Mouse (Mus musculus) right cerebral cortex, postnatal 10 days (tissue): ENCODE results near the gene Ppfia3.
A peak's percentile ranks its signal among the peaks of the same experiment; 100 is the strongest.
"Not testable (repeated sequence)": the region's sequence is repeated elsewhere in the genome, so short reads cannot be mapped to it uniquely, and the experiment has no call there.

Experiments used
- DNase-seq, 2 experiments: peaks; one replicate each; pipeline ENCODE4 v3.0.0; 2021; ENCODE audit warnings: low spot score in 2 of 2

The Ppfia3 gene

DNA sequence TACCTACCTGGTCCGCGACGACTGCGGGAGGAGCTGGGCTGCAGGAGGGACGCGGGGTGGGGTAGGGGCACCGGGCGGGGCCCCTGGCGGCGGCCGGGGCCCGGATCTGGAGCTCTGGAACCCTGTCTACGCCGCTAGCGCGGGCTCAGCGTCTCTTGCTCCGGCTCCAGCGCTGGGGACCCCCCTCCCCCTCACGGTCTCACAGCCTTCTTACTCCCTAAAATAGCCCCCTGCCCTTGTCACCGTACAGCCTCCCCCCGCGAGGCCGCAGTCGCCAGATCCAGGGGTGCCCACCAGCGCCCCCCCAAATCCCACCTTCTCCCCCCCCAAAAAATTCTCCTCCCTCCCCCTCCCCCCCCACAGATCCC lies at the start of gene Ppfia3:
Gene Ppfia3, minus strand, starts transcription at position 368 of the 368 bp plus-strand sequence.
- DNase-seq = no peak

DNA sequence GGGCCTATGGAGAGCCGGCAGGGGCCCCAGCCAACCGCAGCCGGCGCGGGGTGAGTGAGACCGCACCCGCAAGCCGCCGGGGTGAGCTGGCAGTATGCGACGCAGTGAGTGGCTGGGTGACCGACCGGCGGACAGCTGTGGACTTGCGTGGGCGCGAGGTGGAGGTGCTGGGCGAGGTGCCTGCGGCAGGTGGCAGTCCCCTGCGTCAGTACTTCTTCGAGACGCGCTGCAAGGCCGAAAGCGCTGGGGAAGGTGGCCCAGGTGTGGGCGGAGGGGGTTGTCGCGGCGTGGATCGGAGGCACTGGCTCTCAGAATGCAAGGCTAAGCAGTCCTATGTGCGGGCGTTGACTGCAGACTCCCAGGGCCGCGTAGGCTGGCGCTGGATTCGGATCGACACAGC lies 48.8 kb upstream of the Ppfia3 start:
- DNase-seq = peak in 1 of 2 experiments; percentile 36

DNA sequence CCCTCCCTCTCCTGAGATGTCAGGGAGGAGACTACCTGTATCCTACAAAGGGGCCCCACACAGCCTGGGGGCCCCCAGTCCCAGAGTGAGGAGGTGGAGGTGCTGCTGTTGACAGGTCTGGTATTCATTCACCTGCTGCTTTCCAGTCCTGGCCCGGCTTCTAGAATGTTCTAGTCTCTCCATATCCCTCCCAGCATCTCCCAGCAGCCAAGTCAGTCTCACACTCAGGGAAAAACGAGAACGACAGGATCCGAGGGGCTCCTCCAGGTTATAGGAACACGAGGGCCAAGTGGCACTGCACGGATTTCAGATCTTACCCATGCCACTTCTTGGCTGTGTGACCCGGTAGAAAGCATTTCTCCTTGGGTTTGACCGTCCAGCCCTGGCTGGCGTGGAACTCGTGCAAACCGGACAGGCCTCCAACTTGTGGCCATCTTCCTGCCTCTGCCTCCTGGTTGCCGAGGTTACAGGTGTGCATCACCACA lies 48.0 kb upstream of the Ppfia3 start:
- no peak for DNase-seq

DNA sequence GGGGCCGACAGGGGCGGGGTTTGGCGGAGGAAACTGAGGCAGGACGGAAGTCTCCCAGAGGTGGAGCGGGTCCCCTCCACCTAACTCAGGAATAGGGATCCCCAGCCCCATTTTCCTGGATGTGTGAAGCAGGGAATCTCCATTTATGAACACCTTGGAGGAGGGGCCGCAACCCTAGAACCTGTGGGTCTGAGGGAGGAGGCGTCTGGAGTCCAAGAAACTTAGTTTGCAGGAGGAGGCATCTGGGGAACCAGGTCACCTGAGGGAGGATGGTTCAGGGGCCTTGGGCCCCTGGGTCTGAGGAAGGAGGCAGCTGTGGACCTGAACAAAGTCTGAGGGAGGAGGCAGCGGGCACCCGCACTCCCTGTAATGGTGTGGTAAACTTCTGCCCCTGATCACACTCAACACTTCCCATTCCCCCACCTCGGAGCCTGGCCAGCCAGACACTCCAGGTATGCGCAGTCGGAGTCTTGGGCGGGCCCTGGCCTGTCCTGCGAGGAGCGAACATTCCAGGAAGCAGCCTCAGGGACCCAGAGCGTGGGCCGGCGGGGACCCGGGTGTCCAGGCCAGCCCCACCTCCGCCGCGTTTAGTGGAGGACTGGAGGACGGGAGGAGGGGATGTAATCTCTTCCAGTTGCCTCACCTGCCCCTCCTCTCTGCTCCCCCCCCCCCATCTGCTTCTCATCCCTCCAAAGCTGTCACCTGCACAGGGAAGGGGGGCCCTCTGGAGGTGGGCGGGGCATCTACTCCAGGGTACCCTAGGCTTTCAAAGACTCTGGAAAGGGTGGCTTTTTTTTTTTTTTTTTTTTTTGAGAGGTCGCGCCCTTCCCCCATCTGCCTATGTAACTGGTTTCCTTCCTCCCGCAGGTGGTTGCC lies 47.3 kb upstream of the Ppfia3 start:
- no peak for DNase-seq

DNA sequence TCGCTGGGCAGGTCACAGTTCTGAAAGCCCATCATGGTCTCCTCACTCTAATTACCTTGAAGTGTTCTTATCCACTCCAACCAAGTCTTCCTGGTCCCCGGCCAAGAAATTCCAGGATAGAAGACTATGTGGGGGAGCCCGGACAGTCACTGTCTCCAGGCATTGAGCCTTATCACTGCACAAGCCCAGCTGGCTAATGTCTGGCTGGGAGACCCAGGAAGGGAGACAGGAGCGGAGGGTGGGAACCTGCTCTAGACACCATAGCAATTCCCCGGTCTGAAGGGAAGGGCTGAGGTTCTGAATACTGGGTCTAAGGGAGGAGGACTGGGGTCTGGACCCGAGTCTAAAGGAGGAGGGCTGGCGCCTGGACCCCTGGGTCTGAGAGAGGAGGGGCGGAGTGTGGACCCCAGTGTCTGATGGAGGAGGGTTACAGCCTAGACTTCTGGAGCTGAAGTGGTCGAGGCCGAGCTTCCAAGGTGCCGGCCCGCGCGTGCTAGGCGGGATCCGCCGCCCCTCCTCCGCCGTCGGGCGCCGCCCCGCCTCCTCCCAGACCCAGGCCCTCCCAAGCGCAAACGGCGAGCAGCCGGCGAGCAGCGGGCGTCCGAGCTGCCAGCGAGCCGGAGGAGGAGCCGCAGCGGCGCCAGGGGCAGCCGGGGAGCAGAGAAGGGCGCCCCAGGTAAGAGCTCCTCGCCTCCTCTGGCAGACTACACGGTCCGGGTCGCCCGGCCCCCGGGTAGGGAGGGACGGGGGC lies 46.5 kb upstream of the Ppfia3 start, which contains the start of gene Ntf5:
Gene Ntf5, plus strand, starts transcription at position 583 of the 751 bp plus-strand sequence.
- no peak for DNase-seq

DNA sequence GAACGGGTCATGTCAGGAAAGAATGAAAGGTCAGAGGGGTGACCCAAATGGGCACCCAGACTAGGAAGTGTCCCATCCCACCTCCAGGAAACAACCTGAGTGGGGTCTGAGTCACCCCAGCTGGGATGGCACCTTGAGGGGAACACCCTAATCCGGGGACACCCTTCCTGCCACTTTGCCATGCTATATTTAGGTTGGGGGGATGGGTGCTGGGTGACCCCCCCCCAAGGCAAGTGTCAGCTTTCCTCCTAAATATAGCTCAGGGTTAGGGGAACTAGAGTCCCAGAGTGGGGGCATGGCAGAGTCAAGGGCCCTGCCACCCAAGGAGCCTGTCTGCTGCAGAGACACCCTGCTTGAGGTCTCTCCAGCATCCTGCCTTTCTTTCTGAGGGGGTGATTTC lies 45.6 kb upstream of the Ppfia3 start:
- no peak for DNase-seq

DNA sequence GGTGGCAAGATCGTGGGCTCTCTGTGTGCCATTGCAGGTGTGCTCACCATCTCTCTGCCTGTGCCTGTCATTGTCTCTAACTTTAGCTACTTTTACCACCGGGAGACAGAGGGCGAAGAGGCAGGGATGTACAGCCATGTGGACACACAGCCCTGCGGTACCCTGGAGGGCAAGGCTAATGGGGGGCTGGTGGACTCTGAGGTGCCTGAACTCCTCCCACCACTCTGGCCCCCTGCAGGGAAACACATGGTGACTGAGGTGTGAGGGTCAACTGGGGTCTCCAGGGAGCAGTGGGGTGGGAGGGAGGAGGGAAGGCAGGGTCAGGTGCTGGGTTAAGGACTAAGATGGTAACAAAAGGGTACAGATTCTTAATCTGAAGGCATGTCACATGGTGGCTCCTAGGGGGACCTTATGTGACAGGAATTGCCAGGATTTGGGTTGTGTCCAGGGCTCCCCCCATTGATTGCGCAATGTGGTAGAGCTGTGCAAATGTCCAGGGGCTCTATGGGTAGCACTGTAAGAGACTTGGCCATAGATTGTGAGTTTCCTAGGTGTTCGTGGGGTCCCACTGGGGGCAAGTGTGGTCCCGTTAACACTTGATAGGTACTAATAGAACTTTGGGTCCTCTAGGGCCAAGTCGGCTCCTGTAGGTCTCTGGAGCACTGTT lies 42.8 kb upstream of the Ppfia3 start:
- DNase-seq = peak in 1 of 2 experiments; percentile 23

DNA sequence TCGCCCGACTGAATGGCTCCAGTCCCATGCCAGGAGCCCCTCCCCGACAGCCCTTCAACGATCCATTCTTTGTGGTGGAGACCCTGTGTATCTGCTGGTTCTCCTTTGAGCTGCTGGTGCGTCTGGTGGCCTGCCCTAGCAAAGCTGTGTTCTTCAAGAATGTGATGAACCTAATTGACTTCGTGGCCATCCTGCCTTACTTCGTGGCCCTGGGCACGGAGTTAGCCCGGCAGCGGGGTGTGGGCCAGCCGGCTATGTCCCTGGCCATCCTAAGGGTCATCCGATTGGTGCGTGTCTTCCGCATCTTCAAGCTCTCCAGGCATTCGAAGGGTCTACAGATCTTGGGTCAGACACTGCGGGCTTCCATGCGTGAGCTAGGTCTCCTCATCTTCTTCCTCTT lies 42.1 kb upstream of the Ppfia3 start:
- DNase-seq = no peak

DNA sequence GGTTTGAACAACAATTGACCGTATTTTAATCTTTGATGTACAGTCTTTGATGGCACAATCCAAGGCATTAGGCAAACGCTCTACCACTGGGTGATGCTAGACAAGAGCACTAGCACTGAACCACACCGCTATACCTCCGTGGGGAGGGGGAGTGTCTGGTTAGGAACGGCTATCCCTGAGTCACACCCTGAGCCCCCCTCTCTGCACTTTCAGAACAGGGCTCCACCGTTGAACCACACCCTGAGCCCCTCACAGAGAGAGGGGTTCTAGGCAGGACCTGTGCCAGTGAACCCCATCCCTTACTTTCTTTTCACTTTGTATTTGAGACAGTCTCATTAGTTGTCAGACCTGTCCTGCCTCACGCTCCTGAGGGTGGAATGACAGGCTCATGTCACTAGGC lies 41.5 kb upstream of the Ppfia3 start:
- no peak for DNase-seq

DNA sequence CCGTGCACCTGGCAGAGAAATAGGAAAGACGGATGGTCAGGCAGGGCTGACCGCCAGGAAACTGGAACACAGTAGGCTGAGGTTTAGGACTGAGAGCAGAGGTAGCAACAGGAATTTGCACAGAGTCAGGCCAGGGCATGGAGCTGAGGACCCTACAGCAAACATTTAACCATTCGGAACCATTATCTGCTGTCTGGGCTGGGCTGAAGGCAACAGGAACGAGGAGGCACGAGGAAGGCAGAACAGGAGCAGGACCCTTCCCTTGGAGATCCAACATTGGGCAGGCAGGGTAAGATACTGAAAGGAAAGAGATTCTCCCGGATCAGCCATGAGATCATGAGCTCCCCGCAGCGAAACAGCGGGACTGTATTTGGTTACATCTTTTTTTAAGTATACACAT lies 41.0 kb upstream of the Ppfia3 start:
- DNase-seq = no peak

DNA sequence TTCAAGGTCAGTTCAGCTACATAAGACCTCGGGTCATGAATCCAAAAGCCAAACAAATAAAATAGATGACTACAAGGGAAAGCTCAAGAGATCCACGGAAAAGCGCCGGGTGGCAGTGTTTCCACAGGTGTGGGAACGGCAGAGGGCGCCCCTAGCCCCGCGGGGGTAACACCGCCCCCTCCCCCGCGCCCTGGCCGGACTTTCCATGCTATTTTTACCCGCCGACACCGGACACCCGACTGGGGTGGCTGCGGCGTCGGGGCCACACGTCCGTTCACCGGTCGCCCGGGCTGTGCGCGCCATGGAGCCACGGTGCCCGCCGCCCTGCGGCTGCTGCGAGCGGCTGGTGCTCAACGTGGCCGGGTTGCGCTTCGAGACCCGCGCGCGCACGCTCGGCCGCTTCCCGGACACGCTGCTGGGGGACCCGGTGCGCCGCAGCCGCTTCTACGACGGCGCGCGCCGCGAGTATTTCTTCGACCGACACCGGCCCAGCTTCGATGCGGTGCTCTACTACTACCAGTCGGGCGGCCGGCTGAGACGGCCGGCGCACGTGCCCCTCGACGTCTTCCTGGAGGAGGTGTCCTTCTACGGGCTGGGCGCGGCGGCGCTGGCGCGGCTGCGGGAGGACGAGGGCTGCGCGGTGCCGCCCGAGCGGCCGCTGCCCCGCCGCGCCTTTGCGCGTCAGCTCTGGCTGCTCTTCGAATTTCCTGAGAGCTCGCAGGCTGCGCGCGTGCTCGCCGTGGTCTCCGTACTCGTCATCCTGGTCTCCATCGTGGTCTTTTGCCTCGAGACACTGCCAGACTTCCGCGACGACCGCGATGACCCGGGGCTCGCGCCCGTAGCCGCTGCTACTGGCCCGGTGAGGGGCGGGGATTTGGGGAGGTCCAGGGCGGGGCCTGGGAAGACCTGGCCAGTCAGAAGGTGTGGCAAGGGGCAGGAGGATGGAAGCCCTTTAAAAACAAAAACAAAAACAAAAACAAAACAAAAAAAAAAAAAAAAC lies 39.6 kb upstream of the Ppfia3 start:
- no peak for DNase-seq

DNA sequence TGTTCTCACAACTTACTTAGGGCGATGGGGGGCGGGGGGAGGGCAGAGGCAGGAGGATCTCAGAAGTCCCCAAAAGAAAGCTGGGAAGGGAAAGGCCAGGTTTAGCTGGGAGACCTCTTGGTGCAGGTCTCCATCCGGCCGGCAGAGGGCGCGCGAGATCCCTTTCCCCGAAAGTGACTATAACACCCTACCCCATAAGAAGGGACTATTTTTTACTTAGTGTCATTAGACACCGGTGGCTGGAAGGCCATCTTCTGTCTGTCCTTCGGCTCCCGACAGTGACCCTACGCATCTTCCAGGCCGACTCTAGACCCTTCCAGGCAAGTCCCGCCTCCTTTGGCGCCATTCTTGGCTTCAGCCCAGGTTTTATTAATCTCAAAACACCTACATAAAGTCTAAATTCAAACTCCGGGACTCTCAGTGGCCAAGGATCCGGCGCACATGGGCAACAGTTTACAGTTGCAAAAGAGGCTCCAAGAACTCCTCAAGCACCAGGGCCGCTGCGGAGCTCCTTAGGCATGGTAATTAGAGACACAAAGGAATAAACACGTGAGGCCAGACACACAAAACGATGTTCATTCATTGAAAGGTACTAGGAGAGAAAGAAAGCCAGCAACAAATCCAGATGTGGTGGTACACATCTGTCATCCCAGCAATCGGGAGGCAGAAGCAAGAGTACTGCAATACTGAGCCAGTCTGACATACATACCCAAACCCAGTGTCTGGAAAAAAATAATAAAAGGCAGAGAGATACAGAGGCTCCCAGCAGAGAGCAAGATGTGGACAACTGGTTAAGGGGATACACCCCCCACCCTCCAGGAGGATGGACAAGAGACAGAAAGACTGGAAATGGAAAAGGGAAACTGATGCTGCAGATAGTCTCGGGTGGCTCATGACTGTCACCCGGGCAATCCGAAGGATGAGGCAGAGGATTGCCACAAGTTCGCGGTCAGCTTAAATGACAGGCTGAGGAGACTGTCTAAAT lies 38.6 kb upstream of the Ppfia3 start, which contains the start of gene Kcna7:
Gene Kcna7, plus strand, starts transcription at position 563 of the 985 bp plus-strand sequence.
- peak in 1 of 2 experiments; percentile 77 for DNase-seq

DNA sequence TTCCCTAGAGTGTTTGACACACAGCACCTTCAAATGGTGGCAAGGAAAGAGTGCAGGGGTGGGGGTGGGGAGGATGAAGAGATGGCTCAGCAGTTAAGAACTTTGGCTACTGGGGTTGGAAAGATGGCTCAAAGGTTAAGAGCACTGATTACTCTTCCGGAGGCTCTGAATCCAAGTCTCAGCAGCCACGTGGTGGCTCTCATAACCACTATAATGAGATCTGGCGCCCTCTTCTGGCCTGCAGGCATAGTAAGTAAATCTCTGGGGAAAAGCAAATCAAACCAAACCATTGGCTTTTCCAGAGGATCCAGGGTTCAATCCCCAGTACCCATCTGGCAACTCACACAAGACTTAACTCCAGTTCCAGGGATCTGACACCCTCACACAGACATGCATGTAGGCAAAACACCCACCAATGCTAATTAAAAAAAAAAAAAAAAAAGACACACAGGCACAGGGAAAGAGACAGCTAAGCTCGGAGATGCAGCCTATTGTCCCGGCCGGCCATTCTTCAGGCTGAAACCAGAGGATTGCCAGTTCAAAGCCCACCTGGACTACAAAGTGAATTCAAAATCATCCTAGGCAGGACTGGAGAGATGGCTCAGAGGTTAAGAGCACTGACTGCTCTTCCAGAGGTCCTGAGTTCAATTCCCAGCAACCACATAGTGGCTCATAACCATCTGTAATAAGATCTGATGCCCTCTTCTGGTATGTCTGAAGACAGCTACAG lies 36.9 kb upstream of the Ppfia3 start:
- DNase-seq = peak in 1 of 2 experiments; percentile 52

DNA sequence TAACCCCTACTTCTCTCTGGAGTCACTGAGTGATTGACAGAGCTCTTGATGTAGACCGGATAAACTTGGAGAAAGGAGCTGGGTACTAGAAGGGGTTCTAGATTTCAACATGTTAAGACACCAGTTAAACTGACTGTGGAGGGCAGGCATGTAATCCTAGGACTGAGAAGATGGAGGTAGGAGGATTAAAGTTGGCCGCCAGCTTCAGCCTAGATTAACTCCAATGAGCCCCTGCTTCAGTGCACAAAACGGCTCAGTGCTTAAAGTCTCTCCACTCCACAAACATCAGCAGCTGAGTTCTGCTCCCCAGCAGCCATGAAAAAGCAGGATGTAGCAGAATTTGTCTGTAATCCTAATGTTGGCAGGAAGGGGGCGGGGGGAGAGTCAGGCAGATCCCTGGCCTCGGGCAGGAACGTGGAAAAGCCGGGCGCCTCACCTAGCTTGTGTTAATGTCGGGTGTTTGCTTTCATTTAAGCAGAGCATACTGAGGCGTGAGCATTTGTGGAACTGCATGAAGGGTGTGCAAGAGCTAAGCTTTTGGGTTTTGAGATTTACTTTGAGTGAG lies 34.8 kb upstream of the Ppfia3 start:
- peak in 1 of 2 experiments; percentile 17 for DNase-seq

DNA sequence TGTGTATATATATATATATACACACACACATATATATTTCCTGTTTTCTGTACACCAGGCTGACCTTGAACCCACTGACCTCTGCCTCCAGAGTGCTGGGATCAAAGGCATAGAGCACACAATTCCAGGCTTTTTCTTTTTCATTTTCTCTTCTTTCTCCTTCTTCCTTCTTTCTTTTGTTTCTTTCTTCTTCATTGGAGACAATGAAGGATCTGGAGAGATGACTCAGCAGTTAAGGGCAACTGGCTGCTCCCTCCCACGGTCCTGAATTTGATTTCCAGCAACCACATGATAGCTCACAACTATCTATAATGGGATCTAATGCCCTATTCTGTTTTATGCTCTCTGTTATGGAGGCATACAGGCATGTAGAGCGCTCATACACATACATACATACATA lies 30.0 kb upstream of the Ppfia3 start:
- DNase-seq = no peak

DNA sequence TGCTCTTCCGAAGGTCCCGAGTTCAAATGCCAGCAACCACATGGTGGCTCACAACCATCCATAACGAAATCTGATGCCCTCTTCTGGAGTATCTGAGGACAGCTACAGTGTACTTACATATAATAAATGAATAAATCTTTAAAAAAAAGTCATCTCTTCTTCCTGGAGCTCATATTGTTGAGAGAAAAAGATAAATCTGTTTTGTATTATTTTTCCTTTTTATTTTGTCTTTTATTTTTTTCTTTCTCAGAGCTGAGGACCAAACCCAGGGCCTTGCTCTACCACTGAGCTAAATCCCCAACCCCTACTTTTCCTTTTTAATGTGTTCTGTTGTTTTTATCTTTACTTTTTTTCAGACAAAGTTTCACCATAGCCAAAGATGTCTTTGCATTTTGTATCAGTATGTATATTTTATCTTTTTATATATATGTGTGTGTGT lies 29.5 kb upstream of the Ppfia3 start:
- not testable (repeated sequence) for DNase-seq

DNA sequence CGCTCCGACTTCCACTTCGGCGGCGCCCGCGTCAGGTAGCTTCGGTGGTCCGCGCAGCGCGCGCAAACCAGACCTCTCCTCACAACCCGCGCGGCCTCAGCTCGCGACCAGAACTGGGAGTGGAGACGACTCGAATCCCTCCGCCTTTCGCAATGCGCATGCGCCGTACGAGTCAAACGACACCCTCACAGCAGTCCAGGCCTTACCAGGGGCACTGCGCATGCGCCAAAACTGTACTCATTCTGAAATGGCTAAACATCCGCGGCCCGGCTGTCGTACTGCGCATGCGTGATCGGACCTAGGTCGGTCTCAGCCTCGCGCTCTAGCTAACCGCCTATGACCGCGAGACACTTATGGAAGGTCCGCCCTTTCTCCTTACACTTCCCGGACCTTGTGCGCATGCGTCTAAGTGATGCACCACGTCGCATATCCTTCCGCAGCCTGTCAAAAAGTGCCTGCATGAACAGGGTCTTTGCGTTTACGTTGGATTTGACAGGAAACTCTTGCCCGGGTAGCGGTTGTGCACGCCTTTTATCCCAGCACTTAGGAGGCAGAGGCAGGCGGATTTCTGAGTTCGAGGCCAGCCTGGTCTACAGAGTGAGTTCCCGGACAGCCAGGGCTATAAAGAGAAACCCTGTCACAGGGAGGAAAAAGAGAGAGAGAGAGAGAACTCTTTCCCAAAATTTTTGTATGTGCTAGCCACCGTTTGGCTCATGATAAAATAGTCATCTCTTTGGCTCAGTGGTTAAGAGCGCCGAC lies 28.9 kb upstream of the Ppfia3 start, which contains the start of gene Snrnp70:
Gene Snrnp70, minus strand, starts transcription at position 165 of the 759 bp plus-strand sequence.
- peak; percentile 100 for DNase-seq

DNA sequence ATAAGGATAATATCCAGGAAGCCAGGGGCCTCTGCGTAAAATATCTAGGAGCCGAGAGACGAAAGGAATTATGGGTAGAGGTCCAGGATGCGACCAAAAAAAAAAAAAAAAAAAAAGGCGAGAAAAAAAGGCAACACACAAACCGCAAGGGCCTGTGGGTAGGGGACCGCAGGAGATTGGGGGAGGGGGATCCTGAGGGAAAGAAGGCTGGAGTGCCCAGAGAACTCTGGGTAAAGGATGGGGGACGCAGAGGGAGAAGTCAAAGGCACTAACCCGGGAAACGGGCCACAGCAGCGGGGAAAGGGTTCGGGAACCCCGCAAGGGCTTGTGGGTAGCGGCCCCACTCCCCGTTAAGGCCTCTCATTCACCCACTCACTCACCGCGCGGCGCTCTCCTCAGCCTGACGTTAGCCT lies 28.3 kb upstream of the Ppfia3 start:
- peak; percentile 78 to 85 for DNase-seq
